Mouse (Mus musculus) liver, postnatal 0 days (tissue): ENCODE data around the gene Rasal2. TPM values are rescaled to one million over a fixed set of nuclear protein-coding genes. Genes with fewer than 3 reads are reported as not detected.

Experiments
- ATAC-seq: fragments of 200-750 bp; cut with Nextera tagmentation; 2 replicates; pipeline ENCODE4 v1.8.0; 2017; ENCODE audit warnings: mild to moderate bottlenecking, moderate library complexity
- DNase-seq: peaks from one replicate; pipeline ENCODE4 v3.0.0-alpha.2; 2016
- H3K27ac ChIP-seq: fragments of 300-500 bp; sonication (generic); 2 replicates; pipeline ENCODE4 v1.5.1; 2014; ENCODE audit warnings: antibody characterized with exemption, moderate library complexity, mild to moderate bottlenecking, low read depth
- H3K27me3 ChIP-seq: fragments of 300-500 bp; sonication (generic); 2 replicates; pipeline ENCODE4 v1.6.1; 2014; ENCODE audit warnings: low read length, control low read depth, mixed read lengths; ENCODE audit not compliant: insufficient read depth
- H3K36me3 ChIP-seq: fragments of 300-500 bp; sonication (generic); replicated peaks from 2 replicates; pipeline ENCODE4 v1.6.1; 2014; ENCODE audit warnings: mild to moderate bottlenecking, control low read depth, low read length, moderate library complexity, mixed read lengths; ENCODE audit not compliant: insufficient read depth
- H3K4me1 ChIP-seq: fragments of 300-500 bp; sonication (generic); 2 replicates; pipeline ENCODE4 v1.6.1; 2014; ENCODE audit warnings: antibody characterized with exemption, mild to moderate bottlenecking, control low read depth; ENCODE audit not compliant: insufficient read depth
- H3K4me2 ChIP-seq: fragments of 300-500 bp; sonication (generic); 2 replicates; pipeline ENCODE4 v1.6.1; 2014; ENCODE audit warnings: low read depth, mild to moderate bottlenecking, low read length, moderate library complexity, mixed read lengths
- H3K4me3 ChIP-seq: fragments of 300-500 bp; sonication (generic); 2 replicates; pipeline ENCODE4 v1.5.1; 2014; ENCODE audit warnings: low read depth, low read length
- H3K9ac ChIP-seq: fragments of 300-500 bp; sonication (generic); replicated peaks from 2 replicates; pipeline ENCODE4 v1.6.1; 2014; ENCODE audit warnings: mild to moderate bottlenecking, moderate library complexity
- H3K9me3 ChIP-seq: fragments of 300-500 bp; sonication (generic); 2 replicates; pipeline ENCODE4 v1.6.1; 2016; ENCODE audit warnings: mild to moderate bottlenecking, control low read depth, low read length, mixed read lengths
- CTCF ChIP-seq: sonication (generic); IDR thresholded peaks from 2 replicates; pipeline ENCODE4 v1.5.1; 2016; ENCODE audit warnings: antibody characterized with exemption, low read depth
- EP300 ChIP-seq: IDR thresholded peaks from 2 replicates; pipeline ENCODE4 v1.6.1; 2016; ENCODE audit warnings: antibody characterized with exemption, low read depth, mild to moderate bottlenecking
- WGBS: fragments of 180-500 bp; shearing (Covaris S2); extraction: QIAGEN DNeasy Blood & Tissue Kit; methylation state at CpG from one replicate; pipeline ENCODE4 v1.1.7; 2014; ENCODE audit not compliant: insufficient replicate concordance; 5-methylcytosine and 5-hydroxymethylcytosine counted together
- polyA plus RNA-seq: library from polyadenylated mRNA; unstranded; fragments of >200 nt; fragmentation: Nextera tagmentation; extraction: Ambion mirVana; gene quantifications from 2 replicates; pipeline ENCODE4 v1.2.1, GENCODE M21; 2015

The Rasal2 gene
- polyA plus RNA-seq, 1 experiment from 2014 or later = 10.7 TPM

- peaks cover 4% of the 10 kb centered on the region; the same call in 1 of the 2 replicates for H3K4me1 ChIP-seq
- peak; percentile 15 for DNase-seq
- H3K36me3 ChIP-seq = no peaks in the 10 kb centered on the region
- no peak for TF ChIP-seq CTCF
- TF ChIP-seq EP300 = no peak
- H3K4me2 ChIP-seq = peak overlapping the region; percentile 27
- H3K9ac ChIP-seq = no peak overlapping the region
- no peaks in the 10 kb centered on the region for H3K27me3 ChIP-seq
- no peak overlapping the region for H3K4me3 ChIP-seq
- peak; percentile 35 for ATAC-seq
- H3K27ac ChIP-seq = peak overlapping the region; percentile 53
- no peaks in the 10 kb centered on the region for H3K9me3 ChIP-seq
- 28% methylated on average over 14 of the region's 14 CpGs for WGBS
Observed at GRCm38 (mm10) chr1:157443026-157443722, 30.8 kb upstream of the Rasal2 start.

DNA sequence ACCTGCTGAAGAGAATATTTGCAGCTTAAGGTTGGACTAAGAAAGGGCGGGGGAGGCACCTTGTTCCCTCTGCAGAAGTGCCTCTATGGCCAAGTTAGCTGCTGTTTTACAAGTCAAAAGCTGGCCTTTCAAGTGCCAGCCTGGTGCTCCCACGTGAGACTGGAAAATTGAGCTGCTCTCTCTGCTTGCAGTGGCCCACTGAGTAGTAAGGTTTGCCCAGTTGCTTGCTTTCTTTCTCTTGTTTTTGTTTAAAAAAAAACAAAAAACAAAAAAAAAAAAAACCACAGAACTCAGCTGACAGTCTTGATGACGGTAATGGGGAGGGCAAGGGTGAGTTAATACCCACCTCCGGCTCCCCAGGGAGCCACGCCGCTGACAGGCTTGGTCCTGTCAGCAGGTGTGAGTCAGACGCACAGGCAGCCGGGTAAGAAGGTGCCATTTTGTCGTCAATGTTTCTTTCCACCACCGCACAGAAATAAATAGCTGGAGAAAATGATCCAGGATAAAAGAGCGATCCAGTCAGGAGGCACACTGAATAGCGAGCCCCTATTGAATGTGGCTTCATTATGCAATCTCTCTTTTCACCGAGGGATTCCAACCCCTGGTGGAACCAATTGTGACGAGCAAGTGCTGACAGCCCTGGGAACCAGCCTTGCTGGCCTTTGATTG, 27.7 kb upstream of the Rasal2 start:
- Histone ChIP-seq H3K9me3 (no peaks in the 10 kb centered on the region), H3K27me3 (no peaks in the 10 kb centered on the region), H3K4me3 (no peak overlapping the region), H3K4me1 (peaks cover 4% of the 10 kb centered on the region; the same call in 1 of the 2 replicates), H3K9ac (no peak overlapping the region), H3K4me2 (peak overlapping the region; percentile 50), H3K36me3 (no peaks in the 10 kb centered on the region), H3K27ac (no peak overlapping the region)
- ATAC-seq (peak; percentile 50), DNase-seq (no peak)
- WGBS = 38% methylated on average over 14 of the region's 14 CpGs
- TF ChIP-seq CTCF (no peak), EP300 (no peak)

DNA sequence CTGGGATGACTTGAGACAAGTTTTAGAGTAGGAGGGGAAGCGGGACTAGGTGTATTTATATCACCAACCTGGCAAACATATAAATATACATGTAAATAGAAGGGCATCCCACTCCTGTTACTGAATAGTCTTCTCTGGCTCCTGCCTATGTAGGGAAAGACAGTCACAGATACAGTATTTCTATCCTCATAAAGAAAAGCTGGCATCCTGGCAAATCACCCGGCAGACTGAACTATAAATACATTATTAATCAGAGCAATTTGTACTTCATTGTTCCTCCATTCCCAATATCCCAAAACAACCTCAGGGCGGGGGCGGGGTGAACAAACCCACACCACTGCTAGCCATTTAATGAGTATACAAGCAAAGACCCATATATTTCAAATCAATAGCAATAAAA, 26.7 kb upstream of the Rasal2 start:
- Histone ChIP-seq H3K4me2 (no peak overlapping the region), H3K4me3 (no peak overlapping the region), H3K9me3 (no peaks in the 10 kb centered on the region), H3K36me3 (no peaks in the 10 kb centered on the region), H3K27me3 (no peaks in the 10 kb centered on the region), H3K4me1 (peaks cover 4% of the 10 kb centered on the region; the same call in 1 of the 2 replicates), H3K9ac (no peak overlapping the region), H3K27ac (no peak overlapping the region)
- WGBS = 83% methylated on average over 4 of the region's 4 CpGs
- TF ChIP-seq CTCF = no peak
- no peak for TF ChIP-seq EP300
- DNase-seq = no peak
- ATAC-seq = no peak

GRCm38 (mm10) chr1:157438290-157438689, 25.9 kb upstream of the Rasal2 start:
- Histone ChIP-seq H3K9ac (no peak overlapping the region), H3K4me3 (no peak overlapping the region), H3K9me3 (no peaks in the 10 kb centered on the region), H3K36me3 (no peaks in the 10 kb centered on the region), H3K4me1 (peaks cover 4% of the 10 kb centered on the region; the same call in 1 of the 2 replicates), H3K27ac (no peak overlapping the region), H3K4me2 (no peak overlapping the region), H3K27me3 (no peaks in the 10 kb centered on the region)
- DNase-seq (no peak), ATAC-seq (no peak)
- TF ChIP-seq EP300 = no peak
- no peak for TF ChIP-seq CTCF
- 78% methylated on average over 2 of the region's 2 CpGs for WGBS

GRCm38 (mm10) chr1:157435926-157436325, 23.5 kb upstream of the Rasal2 start:
- Histone ChIP-seq H3K9me3 (no peaks in the 10 kb centered on the region), H3K27ac (no peak overlapping the region), H3K4me1 (no peaks in the 10 kb centered on the region), H3K9ac (no peak overlapping the region), H3K4me2 (no peak overlapping the region), H3K4me3 (no peak overlapping the region), H3K27me3 (no peaks in the 10 kb centered on the region), H3K36me3 (no peaks in the 10 kb centered on the region)
- no peak for TF ChIP-seq EP300
- DNase-seq (no peak), ATAC-seq (no peak)
- 52% methylated on average over 6 of the region's 6 CpGs for WGBS

GRCm38 (mm10) chr1:157434404-157434803, 22.0 kb upstream of the Rasal2 start:
- Histone ChIP-seq H3K4me3 (no peak overlapping the region), H3K9me3 (no peaks in the 10 kb centered on the region), H3K4me1 (no peaks in the 10 kb centered on the region), H3K9ac (no peak overlapping the region), H3K27ac (no peak overlapping the region), H3K36me3 (no peaks in the 10 kb centered on the region), H3K4me2 (no peak overlapping the region), H3K27me3 (no peaks in the 10 kb centered on the region)
- ATAC-seq = no peak
- WGBS = 71% methylated on average over 4 of the region's 4 CpGs
- DNase-seq = no peak
- no peak for TF ChIP-seq CTCF
